Mouse (Mus musculus) cerebellum, adult 2 months (tissue): ENCODE data around the gene Wdsub1. TPM values are rescaled to one million over a fixed set of nuclear protein-coding genes. Genes with fewer than 3 reads are reported as not detected.
A peak's percentile ranks its signal among the peaks of the same experiment; 100 is the strongest.

Experiments
- DNase-seq, 2 experiments: peaks; one replicate each; pipeline ENCODE4 v3.0.0; 2021
- H3K27ac ChIP-seq: fragments of 200-500 bp; 2 replicates; pipeline ENCODE4 v1.5.1; 2012; ENCODE audit warnings: low read length, control low read depth, inconsistent platforms; ENCODE audit not compliant: insufficient read depth
- H3K27me3 ChIP-seq: fragments of 200-500 bp; 2 replicates; pipeline ENCODE4 v1.6.1; 2012; ENCODE audit warnings: inconsistent platforms, mild to moderate bottlenecking, low read length, moderate library complexity; ENCODE audit not compliant: control insufficient read depth, insufficient read depth
- H3K4me1 ChIP-seq: fragments of 200-500 bp; 2 replicates; pipeline ENCODE4 v1.6.1; 2011; ENCODE audit warnings: low read length; ENCODE audit not compliant: control insufficient read depth, insufficient read depth
- H3K4me3 ChIP-seq: fragments of 200-500 bp; replicated peaks from 2 replicates; pipeline ENCODE3; 2011; ENCODE audit warnings: mild to moderate bottlenecking, low read depth, low read length, control low read depth; ENCODE audit not compliant: insufficient read depth
- CTCF ChIP-seq: fragments of 200-500 bp; IDR thresholded peaks from 2 replicates; pipeline ENCODE4 v1.5.1; 2011; ENCODE audit warnings: low read depth, mild to moderate bottlenecking, control low read depth, low read length, moderate library complexity, borderline replicate concordance; ENCODE audit not compliant: insufficient read depth
- POLR2A ChIP-seq: fragments of 200-500 bp; IDR thresholded peaks from 2 replicates; pipeline ENCODE4 v1.6.1; 2011; ENCODE audit warnings: low read length, control low read depth, borderline replicate concordance; ENCODE audit not compliant: insufficient read depth
- WGBS: fragments of 180-500 bp; shearing (Covaris S2); methylation state at CpG from one replicate; pipeline ENCODE4 v1.1.7; 2018; 5-methylcytosine and 5-hydroxymethylcytosine counted together
- polyA plus RNA-seq: library from polyadenylated mRNA; depleted of rRNA; stranded (reverse); fragments of >200 nt; gene quantifications from 2 replicates; pipeline ENCODE4 v1.2.3, GENCODE M21; 2012

The Wdsub1 gene
- polyA plus RNA-seq, 1 experiment, result 28.9 TPM

- H3K27ac ChIP-seq, result no peak overlapping the region
- no peaks in the 10 kb centered on the region for H3K27me3 ChIP-seq
- TF ChIP-seq CTCF (no peak), POLR2A (no peak)
- peaks cover 12% of the 10 kb centered on the region for H3K4me1 ChIP-seq
- H3K4me3 ChIP-seq, result no peak overlapping the region
- no peak for DNase-seq
- WGBS, result 74% methylated on average over 12 of the region's 12 CpGs
Observed at GRCm38 (mm10) chr2:59841189-59841939, 41.0 kb downstream of the Wdsub1 start.

GRCm38 (mm10) chr2:59840191-59840590, 42.2 kb downstream of the Wdsub1 start:
- no peak overlapping the region for H3K27ac ChIP-seq
- WGBS, result 15% methylated on average over 4 of the region's 4 CpGs
- peak in 1 of 2 experiments; percentile 41 for DNase-seq

GRCm38 (mm10) chr2:59839755-59840154, 42.6 kb downstream of the Wdsub1 start:
- Histone ChIP-seq H3K27ac (no peak overlapping the region), H3K4me1 (peaks cover 12% of the 10 kb centered on the region), H3K4me3 (no peak overlapping the region), H3K27me3 (no peaks in the 10 kb centered on the region)
- 74% methylated on average over 2 of the region's 2 CpGs for WGBS
- TF ChIP-seq POLR2A, result no peak
- no peak for TF ChIP-seq CTCF
- no peak for DNase-seq

More at GRCm38 (mm10) chr2:59840191-59840590, 42.2 kb downstream of the Wdsub1 start:
- H3K4me3 ChIP-seq, result no peak overlapping the region
- TF ChIP-seq CTCF (no peak), POLR2A (no peak)
- H3K27me3 ChIP-seq, result no peaks in the 10 kb centered on the region
- H3K4me1 ChIP-seq, result peaks cover 12% of the 10 kb centered on the region

- H3K27ac ChIP-seq, result no peak overlapping the region
- 95% methylated on average over 8 of the region's 8 CpGs for WGBS
Observed at GRCm38 (mm10) chr2:59838825-59839224, 43.6 kb downstream of the Wdsub1 start.

GRCm38 (mm10) chr2:59831831-59832230, 50.6 kb downstream of the Wdsub1 start:
- Histone ChIP-seq H3K4me1 (peaks cover 36% of the 10 kb centered on the region), H3K27me3 (no peaks in the 10 kb centered on the region), H3K4me3 (no peak overlapping the region), H3K27ac (no peak overlapping the region)
- 83% methylated on average over 7 of the region's 7 CpGs for WGBS
- DNase-seq, result no peak
- TF ChIP-seq CTCF (no peak), POLR2A (no peak)

More at GRCm38 (mm10) chr2:59838825-59839224, 43.6 kb downstream of the Wdsub1 start:
- TF ChIP-seq POLR2A (no peak), CTCF (no peak)
- Histone ChIP-seq H3K4me3 (no peak overlapping the region), H3K4me1 (peaks cover 12% of the 10 kb centered on the region), H3K27me3 (no peaks in the 10 kb centered on the region)
- DNase-seq, result no peak

GRCm38 (mm10) chr2:59830940-59831339, 51.5 kb downstream of the Wdsub1 start:
- H3K27ac ChIP-seq, result no peak overlapping the region
- no peaks in the 10 kb centered on the region for H3K27me3 ChIP-seq
- peaks cover 38% of the 10 kb centered on the region for H3K4me1 ChIP-seq
- H3K4me3 ChIP-seq, result no peak overlapping the region
- DNase-seq, result no peak
- WGBS, result 77% methylated on average over 5 of the region's 5 CpGs
- TF ChIP-seq CTCF (no peak), POLR2A (no peak)

GRCm38 (mm10) chr2:59830151-59830550, 52.2 kb downstream of the Wdsub1 start:
- no peak overlapping the region for H3K27ac ChIP-seq
- peaks cover 41% of the 10 kb centered on the region for H3K4me1 ChIP-seq
- TF ChIP-seq POLR2A (no peak), CTCF (peak; percentile 25; the same call in 1 of the 2 replicates)
- WGBS, result 38% methylated on average over 9 of the region's 9 CpGs
- H3K27me3 ChIP-seq, result no peaks in the 10 kb centered on the region
- no peak overlapping the region for H3K4me3 ChIP-seq
- DNase-seq, result no peak

GRCm38 (mm10) chr2:59829718-59830117, 52.7 kb downstream of the Wdsub1 start:
- Histone ChIP-seq H3K27ac (no peak overlapping the region), H3K27me3 (no peaks in the 10 kb centered on the region), H3K4me1 (peaks cover 41% of the 10 kb centered on the region), H3K4me3 (no peak overlapping the region)
- 85% methylated on average over 7 of the region's 7 CpGs for WGBS
- no peak for DNase-seq
- no peak for TF ChIP-seq CTCF
- TF ChIP-seq POLR2A, result no peak
